Mouse (Mus musculus): ENCODE data around the gene Alg14.

Alg14 gene

DNA sequence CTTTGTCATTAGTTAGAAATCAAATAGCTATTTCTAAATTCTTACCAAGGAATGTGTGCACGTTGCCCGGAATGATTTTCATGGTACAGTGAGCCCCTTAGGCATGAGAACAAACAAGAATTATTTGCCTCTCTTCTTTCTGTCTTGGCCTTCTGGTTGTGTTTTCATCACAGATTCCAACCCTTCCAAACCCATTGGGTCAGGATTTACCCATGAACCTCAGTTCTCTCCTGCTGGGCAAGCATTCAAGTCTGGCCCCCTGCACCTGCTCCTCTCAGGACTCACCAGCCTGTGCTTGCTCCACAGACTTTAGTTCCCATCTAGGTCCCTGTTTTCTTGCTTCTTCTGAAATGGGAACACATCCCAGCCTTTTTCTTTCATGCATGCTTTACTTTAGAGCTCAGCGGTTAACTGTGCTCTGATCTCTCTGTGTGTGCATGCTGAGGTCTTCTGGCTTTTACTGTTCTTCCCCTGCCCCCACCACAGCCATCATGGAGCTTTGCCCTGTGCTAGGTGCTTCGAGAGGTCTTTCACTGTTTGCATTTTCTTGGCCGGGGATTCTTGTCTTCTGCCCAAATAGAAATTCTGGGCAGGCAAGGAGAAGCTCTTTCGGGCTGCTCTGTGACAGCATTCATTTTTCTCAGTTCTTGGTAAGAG is 44.8 kb downstream of the Alg14 start:
- DNase-seq (ENCODE audit: low spot score) = no peak

DNA sequence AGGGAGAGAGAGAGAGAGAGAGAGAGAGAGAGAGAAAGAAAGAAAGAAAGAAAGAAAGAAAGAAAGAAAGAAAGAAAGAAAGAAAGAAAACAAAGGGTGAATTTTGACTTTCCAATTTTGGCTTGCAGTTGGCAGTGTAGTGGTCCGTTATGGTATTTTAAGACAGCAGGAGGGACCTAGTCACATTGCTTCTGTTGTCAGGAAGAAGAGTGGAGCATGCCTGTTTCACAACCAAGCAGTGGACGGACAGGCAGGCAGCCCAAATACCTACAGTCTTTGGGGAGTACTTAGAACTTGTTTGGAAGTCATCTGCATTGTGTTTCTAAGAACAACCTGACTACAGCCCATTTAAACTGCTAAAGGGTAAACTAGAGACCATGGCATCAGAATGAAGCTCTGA is 47.1 kb downstream of the Alg14 start:
- no peak for DNase-seq (ENCODE audit: low spot score)

DNA sequence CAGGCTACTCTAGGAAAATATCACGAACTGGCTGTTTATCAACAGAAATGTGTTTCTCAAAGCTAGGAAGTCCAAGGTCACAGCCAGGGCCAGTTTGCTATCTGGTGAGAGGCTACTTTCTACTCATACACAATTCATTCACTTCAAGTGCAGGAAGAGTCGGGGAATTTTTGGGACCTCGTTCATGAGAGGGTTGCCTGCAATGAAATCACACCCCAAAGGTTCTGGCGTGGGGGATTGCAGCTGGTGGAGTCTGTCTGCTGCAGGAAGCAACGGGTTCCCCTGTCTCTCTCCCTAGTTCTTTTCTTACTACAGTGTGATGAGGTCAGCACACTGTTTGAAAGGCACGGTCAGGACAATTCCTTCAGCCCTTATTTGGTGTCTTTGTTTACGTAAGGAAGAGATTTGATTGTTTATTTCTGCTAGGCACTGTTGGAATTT is 48.8 kb downstream of the Alg14 start:
- no peak for DNase-seq (ENCODE audit: low spot score)

DNA sequence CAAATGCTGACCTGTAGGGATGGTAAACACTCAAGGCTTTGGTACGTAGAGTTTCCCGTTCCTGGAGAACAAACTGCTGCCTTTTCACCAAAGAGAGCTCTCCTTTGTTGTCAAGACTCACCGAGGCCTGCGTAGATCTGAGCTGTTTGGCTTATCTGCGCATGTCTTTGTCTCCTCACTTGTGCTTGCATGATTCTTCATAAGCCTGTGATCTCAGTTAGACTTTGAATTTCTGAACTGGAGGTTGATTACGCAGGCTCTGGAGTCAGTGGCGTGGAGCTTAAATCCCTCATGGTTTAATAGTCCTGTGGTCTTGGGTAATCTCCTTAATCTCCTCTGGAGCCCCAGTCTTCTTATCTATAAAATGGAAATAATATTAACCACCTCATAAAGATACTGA is 51.7 kb downstream of the Alg14 start:
- no peak for DNase-seq (ENCODE audit: low spot score)

DNA sequence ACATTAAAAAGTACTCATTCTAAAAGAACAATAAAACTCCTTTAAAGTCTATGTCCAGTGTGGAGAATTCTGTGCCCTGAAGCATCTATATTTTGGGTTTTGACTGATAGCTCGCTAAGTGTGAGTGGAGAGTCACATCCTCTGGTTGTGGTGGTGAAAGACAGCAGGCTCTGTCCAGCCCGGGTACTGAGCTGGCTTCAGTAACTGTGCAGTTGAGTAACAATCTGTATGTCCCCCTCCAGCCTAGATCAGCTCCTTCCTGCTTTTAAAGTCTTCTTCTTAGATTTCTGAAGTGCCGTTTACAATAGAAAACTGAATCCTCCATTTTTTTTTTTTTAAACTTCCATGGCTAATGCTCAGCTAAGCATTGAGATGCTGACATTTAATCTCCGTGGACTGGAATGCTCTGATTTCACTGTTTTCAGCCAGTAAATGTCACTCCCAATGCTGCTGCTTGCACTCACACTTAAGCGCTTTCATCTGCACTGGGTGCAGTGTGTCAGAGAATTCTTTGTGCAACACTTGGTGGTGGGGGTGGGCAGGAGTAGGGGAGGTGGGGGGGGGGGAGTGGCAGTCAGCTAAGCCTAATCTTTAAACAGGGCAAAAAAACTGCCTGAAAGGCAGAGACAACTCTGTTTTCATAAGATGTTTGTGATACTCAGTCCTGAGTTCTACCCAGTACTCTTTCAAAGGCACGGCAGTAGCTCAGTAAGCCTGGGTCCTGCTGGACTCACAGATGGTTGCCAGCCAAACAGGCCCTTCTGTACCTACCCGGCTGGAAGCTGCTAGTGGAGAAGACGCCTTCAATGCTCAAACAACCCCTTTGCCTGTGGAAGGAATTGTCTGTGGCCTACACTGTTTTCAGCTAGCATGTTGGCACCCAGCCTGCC is 52.7 kb downstream of the Alg14 start:
- DNase-seq (ENCODE audit: low spot score) = no peak

DNA sequence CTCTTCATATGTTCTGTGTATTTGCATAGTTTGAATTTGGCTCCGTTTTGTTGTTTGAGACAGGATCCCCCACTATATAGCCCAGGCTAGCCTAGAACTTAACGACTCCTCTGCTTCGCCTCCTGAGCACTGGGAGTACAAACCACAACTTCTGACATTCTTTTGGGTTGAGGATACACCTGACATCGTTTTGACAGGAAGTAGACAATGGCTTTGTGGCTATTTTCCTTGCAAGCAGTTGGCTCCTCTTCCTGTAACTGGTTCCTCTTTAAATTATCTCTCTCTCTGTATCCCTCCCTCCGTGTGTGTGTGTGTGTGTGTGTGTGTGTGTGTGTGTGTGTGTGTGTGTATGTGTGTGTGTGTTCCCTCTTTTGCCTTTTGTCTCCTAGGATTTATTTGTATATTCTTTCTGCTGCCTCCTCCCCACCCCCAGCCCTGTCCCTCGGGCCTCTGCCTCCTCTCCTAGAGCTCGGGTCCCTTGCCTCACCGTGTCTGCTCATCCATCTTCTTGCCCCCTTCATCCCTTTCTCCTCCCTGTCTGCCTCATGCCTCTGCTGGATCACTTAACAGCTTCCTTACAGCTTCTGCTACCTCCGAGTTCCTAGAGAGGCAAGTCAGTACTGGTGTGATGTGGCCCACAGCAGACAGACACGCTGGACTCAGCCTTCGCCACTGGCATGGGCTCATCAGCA is 53.5 kb downstream of the Alg14 start:
- DNase-seq (ENCODE audit: low spot score) = no peak

DNA sequence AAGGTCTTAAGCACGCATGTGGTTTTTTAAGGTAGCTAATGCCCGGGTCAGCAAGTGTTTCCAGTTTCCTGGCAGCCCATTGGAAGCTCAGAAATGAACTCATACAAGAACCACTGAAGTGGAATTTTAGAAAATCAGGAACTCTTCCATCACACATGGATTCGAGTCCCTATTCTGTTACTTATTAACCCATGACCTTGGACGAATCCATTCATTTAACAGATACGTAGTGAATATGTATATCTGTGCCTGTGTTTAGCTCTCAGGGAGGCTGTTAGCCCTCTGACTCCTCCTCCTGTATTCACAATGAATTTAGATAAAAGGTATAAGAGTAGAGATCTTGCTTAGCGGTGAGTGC is 54.0 kb downstream of the Alg14 start:
- DNase-seq (ENCODE audit: low spot score) = no peak

DNA sequence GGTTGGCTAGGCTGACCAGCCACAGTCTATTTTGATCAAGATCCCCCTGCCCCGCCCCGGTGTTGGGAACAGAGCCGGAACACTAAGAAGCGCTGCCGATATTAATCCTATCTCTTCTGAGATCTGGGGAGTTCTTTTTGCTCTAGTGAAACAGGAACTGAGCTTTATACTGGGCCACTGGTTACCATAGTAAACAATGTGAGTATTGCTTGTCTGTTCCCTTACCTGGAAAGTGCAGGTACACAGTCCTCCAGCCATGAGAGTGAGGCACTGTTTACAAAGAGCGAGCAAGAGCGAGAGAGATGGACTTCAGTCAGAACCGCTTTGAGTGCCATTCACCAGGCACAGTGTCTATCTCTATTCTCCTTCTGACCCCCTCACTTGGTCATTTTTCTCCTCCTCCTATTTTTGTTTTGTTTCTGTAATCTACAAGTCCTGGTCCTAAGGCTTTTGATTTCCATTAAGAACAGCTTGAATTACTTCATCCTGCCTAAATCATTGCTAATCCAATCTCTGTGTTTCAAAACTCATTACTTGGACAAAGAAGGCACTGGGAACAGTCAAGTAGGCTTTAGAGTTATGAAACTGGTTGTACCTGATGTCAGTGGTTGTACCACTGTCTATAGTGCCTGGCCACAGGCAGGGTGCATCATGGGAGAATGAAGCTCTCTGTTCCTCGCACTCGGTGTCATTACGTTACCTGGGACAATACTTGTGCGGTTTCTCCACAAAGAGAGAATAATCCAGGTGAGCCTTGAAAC is 55.1 kb downstream of the Alg14 start:
- DNase-seq (ENCODE audit: low spot score) = no peak

DNA sequence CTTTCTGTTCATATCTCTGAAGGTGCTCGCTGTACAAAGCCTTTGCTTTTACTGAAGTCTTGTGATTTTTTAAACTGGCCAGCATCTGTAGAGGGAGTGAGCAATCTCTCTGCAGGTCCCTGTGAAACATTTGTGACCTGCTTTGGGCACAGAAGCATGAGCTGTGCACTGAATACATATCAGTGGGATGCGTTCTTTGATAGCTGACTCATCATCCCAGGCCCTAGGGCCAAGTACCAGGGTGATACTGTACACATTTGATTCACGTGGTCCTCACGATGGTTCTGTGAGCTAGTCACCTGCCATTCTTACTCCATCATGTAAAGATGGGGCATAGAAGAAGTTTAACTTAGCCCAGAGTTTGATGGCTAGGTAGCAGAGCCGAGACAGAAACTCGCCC is 57.2 kb downstream of the Alg14 start:
- no peak for DNase-seq (ENCODE audit: low spot score)

DNA sequence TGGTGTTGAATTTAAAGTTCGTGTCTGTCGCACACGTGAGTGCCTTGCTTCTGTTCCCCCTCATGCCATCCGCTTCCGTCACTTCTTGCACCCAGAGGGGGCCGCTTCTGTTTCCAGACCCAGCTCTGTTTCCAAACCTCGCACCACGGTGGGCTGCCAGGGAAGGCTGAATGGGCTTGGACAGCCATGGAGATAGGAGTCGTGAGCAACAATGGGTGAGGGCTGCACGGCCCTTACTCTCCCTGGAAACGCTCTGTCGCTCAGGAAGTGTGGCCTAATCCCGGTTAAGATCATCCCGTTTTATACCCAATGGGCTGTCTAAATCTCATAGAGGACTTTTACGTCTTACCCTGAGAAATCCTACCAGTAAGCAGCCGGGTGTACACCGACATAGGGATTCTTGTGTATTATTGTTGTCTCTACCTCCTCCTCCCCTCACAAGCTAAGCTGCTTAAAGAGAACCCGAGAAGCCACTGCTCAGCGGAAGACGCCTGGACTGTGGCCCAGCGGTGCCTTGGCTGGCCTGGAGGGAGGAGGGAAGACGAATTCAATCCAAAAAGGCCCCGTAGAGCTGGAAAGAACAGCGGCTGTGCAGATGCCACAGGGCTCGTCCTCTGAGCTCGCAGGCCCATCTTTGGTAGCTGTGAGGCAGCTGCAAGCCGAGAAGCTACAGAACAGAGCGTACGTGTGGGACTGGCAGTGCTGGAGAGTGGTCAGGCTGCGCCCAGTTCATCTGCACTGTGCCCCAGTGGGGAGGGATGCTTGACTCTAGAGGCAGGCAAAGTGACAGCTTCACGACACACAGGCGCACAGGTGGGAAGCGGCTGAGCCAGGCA is 58.0 kb downstream of the Alg14 start:
- no peak for DNase-seq (ENCODE audit: low spot score)

DNA sequence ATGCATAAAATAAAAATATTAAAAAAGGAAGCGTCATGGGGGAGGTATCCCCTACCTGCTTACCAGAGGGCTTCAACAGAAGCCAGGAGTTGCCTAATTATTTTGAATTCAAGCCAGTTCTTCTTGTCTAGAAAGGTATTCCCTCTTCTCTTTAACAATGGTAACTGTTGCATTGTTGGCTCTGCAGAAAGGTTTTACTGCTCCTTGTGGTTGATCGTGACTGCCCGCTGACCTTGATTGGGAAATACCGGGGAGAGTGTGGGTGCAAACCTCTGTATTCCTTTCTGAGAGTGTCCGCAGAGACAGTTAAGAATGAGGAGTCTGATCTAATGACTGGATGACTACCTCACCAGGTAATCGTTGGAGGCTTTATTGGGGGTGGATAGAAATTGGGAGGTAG is 59.7 kb downstream of the Alg14 start:
- no peak for DNase-seq (ENCODE audit: low spot score)

DNA sequence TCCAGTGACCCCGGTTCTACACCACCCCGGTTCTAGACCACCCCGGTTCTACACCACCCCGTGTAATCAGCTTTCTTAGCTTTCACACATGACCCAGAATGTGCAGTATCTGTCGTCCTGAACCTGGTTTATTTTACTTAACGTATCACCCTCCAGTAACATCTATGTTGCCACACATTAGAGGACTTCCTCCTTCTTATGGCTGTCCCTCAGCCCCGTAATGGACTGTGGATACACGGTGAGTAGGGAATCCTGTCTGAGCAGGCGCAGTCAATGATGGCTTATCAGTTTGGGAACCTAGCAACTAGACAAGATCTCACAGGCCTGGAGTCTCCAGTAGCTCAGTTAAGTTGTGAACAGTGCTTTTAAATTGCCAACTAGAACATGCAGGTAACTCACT is 62.7 kb downstream of the Alg14 start:
- DNase-seq (ENCODE audit: low spot score) = no peak

DNA sequence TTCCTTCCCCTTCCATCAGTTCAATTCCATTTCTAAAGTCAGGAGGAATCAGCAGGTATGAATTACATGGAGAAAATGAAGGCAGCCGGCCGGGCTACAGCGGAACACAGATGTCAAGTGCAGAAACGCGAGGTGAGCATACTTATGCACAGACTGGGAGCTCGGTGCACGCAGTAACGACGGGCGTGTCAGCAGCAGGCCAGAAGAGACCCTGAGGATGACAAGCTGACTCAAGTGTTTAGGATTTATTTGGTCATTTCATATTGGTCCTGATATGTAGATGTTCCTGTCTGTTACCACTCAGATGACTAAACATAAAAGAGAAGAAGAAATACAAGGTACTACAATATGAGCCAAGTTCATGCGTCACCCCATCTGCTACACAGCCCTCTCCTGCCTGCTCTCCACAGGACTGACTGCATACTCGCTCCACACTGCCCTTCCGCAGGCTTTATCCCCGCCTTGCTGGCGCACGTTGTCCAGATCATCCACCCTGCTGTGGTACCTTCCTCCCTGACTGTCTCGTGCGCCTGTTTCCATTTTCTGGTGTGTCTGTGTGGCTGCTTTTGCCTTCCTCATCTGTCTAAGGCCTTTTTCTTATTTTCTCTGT is 63.4 kb downstream of the Alg14 start:
- no peak for DNase-seq (ENCODE audit: low spot score)

DNA sequence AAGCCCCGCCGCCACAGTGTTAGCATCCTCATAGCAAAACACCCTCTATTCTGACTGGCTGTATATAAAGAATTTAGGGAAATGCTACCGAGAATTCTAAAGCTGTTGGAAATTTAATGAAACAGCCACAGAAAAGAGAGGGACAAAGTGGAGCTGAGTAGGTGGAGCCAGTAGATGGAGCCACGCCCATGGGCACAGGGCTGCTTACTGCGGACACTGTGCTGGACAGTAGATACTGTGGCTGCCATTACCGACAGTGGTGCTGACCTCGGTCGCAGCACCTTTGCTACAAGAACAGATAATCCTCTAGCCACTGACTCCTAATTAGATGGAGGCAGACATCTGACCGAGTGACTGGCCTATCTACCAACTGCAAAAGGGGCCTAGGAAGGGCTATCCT is 64.0 kb downstream of the Alg14 start:
- no peak for DNase-seq (ENCODE audit: low spot score)

DNA sequence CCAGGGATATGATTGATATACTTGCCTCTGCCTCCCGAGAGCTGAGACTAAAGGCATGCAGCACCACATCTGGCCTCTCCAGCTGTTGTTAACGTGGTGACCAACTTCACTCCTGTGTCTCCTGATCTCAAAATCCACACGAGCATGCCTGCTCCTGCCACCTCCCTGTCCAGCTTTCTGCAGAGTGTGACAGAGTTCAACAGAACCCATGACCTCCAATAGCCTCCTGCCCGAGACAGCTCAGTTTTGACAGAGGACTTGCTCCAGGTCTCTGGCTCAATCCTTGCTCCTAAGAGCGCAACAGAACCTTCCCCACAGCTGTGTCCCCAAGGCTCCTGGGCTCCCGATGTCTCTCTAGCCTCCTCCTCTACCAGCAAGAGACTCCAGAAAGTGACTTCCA is 64.5 kb downstream of the Alg14 start:
- DNase-seq (ENCODE audit: low spot score) = no peak

DNA sequence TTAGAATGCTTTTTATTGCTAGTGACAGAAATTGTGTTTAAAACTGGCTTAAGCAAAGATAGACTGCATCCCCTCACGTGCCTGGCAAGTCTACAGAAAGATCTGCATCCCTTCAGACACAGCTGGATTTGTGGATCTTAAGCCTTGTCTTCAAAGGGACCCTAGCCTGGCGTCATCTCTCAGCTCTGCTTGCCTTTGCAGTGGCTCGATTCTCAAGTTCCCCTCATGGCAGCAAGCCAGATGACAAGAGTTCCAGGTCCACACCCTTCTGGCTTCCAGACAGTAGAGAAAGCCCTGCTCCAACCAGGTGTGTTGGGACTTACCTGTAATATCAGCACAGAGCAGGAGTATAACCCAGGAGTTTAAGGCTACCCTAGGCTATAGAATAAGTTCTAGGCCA is 65.5 kb downstream of the Alg14 start:
- no peak for DNase-seq (ENCODE audit: low spot score)

DNA sequence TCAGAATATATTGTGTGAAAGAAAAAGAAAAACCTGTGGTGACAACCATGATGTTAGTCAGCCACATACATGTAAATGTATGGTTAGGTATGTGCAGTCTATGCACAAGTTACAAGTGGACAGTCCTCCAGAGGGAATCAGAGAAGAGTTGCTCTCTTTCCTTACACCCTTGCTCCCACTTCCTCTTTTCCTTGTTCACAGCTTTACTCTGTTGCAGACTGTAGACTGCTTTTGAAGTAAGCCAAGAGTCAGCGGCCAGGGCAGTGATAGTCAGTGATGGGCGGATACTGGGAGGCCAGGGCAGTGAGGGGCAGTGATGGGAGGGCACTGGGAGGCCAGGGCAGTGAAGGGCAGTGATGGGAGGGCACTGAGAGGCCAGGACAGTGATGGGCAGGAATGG is 66.7 kb downstream of the Alg14 start:
- no peak for DNase-seq (ENCODE audit: low spot score)

DNA sequence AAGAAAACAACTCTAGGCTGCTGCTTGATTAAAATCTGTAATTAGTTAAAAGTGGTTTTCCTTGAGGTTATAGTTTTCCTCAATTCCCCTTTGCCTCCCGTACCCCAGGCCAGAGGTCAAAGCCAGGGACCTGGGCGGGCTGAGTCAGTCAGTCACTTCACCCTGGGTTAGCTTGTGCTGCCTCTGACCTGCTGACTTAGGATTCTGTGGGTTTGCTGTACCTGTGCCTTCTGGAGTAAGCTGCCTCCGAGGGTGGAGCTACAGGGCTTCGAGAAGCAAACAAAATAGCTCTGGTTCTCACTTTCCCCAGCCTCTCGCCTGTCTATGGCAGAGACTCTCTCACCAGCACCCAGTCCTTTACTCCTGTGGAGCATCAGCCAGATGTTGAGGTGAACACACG is 67.3 kb downstream of the Alg14 start:
- no peak for DNase-seq (ENCODE audit: low spot score)

DNA sequence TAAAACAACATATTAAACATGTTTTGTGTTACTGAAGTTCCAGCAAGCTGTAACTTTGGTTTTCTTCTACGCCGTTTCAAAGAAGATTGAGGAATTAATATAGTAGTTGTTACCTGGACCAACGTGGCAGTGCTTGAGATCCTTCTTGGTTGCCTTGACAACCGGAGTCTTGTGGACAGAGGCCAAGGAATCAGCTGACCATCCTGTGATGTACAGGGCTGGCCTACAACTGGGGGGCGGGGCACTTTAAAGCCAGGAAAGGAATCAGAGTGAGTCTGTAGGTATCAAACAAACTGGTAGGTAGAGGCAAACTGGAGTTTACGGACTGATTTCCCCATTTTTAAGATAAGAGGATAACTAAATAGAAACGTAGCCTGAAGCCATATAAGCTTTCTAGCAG is 67.7 kb downstream of the Alg14 start:
- no peak for DNase-seq (ENCODE audit: low spot score)

DNA sequence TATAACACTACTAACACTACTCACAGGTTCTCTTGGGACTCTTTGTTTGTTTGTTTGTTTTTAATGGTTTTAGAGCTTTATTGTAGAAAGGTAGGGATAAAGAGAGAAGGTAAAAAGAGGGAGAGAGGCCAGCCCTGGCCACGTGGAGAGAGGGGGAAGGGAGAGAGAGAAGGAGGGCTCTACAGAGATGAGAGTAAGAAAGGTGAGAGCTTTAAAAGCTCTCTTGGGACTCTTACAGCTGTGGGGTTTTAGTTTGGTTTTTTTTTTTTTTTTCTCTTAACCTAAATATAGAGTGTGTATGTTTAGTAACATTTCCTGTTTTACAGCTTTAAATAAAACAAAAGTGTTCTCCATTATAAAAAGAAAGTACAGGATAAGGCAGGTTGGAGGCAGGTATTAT is 70.4 kb downstream of the Alg14 start:
- no peak for DNase-seq (ENCODE audit: low spot score)

DNA sequence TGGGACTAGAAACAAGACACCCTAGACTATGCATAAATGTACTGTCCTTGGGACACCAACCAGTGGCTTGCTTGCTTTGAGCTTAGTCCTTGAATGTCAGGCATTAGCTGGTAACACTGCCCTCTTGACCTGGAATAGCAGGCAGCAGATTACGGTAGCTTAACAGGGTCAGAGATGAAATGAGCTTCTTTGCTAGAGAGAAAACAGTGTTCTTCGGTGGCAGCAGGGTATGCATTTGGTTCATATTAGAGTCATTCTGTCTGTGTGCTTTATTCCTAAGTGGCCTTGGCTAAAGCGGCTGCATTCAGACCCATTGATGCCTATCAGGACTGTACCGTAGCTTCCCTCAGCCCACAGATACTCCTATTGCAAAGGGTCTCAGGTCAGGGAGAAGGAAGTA is 72.8 kb downstream of the Alg14 start:
- DNase-seq (ENCODE audit: low spot score) = no peak
